Mouse (Mus musculus) forebrain, embryonic 12.5 days (tissue): ENCODE measurements around the gene Prrg2. TPM values are rescaled to one million over a fixed set of nuclear protein-coding genes. Genes with fewer than 3 reads are reported as not detected.
A peak's percentile ranks its signal among the peaks of the same experiment; 100 is the strongest.

Experiments used
- ATAC-seq: fragments of 200-750 bp; cut with Nextera tagmentation; 2 replicates; pipeline ENCODE4 v1.8.0; 2017; ENCODE audit warnings: moderate TSS enrichment; ENCODE audit not compliant: low FRiP score
- H3K27ac ChIP-seq: fragments of 300-500 bp; sonication (generic); 2 replicates; pipeline ENCODE4 v1.5.1; 2016; ENCODE audit warnings: mild to moderate bottlenecking
- H3K27me3 ChIP-seq: fragments of 300-500 bp; sonication (generic); 2 replicates; pipeline ENCODE4 v1.6.1; 2016; ENCODE audit warnings: mild to moderate bottlenecking
- H3K36me3 ChIP-seq: fragments of 300-500 bp; sonication (generic); replicated peaks from 2 replicates; pipeline ENCODE4 v1.6.1; 2016; ENCODE audit warnings: mild to moderate bottlenecking
- H3K4me1 ChIP-seq: fragments of 300-500 bp; sonication (generic); 2 replicates; pipeline ENCODE4 v1.6.1; 2016
- H3K4me2 ChIP-seq: fragments of 300-500 bp; sonication (generic); 2 replicates; pipeline ENCODE4 v1.6.1; 2016; ENCODE audit warnings: mild to moderate bottlenecking, moderate library complexity
- H3K4me3 ChIP-seq: fragments of 300-500 bp; sonication (generic); replicated peaks from 2 replicates; pipeline ENCODE4 v1.5.1; 2016; ENCODE audit warnings: mild to moderate bottlenecking
- H3K9ac ChIP-seq: fragments of 300-500 bp; sonication (generic); 2 replicates; pipeline ENCODE4 v1.6.1; 2016; ENCODE audit warnings: mild to moderate bottlenecking
- H3K9me3 ChIP-seq: fragments of 300-500 bp; sonication (generic); 2 replicates; pipeline ENCODE4 v1.6.1; 2016
- WGBS: fragments of 180-500 bp; shearing (Covaris S2); methylation state at CpG from one replicate; pipeline ENCODE4 v1.1.7; 2016; 5-methylcytosine and 5-hydroxymethylcytosine counted together
- polyA plus RNA-seq: library from polyadenylated mRNA; unstranded; fragments of >200 nt; fragmentation: Nextera tagmentation; extraction: Ambion mirVana; gene quantifications from 2 replicates; pipeline ENCODE4 v1.2.1, GENCODE M21; 2016

The Prrg2 gene
- polyA plus RNA-seq, 1 experiment from 2014 or later: 17.1 TPM

DNA sequence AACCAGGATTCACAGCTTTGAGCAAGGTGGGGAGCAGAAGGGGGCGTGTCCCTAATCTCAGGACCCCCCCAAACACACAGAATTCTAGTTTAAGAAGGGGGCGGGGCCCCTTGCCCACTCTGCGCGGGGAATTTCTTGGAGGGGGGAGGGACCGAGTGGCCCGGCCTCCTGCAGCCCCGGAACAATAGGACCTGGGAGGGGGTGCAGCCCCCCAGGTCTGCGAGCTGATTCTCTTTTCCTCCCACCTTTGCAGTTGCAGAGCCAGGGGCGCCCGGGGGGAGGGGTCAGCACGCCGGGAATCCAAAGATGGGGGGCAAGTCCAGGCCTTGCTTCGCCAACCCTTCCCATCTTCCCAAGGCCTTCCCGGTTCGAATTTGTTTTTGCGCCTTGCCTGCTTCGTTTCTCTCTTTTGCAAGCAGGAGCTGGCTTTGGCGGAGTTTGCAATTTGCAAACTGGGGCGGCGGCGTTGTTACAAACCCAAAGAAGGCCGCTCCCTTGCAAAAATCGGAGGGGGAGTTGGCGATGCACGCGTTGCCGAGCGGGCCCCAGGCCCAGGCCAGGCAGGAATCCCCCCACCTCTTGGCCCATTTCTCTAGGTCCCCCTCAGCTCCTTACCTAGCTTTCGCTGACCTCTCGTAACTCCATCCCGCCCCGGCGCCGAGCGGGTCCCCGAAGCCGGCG, 10.2 kb downstream of the Prrg2 start:
- H3K9ac ChIP-seq: peak overlapping the region; percentile 94
- peaks cover 30% of the 10 kb centered on the region for H3K4me1 ChIP-seq
- under 1% methylated on average over 38 of the region's 38 CpGs for WGBS
- no peak for ATAC-seq
- H3K27me3 ChIP-seq: no peaks in the 10 kb centered on the region
- H3K4me3 ChIP-seq: peak overlapping the region; percentile 90
- no peaks in the 10 kb centered on the region for H3K9me3 ChIP-seq
- H3K36me3 ChIP-seq: peaks cover 33% of the 10 kb centered on the region
- peak overlapping the region; percentile 85 for H3K4me2 ChIP-seq
- peak overlapping the region; percentile 100 for H3K27ac ChIP-seq

DNA sequence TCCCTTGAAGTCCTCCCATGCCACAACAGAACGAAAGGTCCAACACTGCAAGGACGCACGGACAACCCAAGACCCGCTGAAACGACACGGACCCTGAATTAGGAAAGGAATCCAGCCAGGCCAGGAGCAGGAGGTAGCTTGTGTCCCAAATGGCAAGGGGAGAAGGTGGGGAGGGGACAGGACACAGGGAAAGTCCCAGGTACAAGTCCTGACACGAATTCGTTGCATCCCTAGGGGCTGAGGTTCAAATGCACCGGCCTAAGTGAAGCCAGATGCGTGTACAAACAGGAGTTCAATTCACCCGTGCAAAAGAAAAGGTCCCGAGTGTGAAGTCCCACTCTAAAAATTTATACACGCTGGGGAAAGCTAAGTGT, 10.9 kb downstream of the Prrg2 start:
- peak overlapping the region; percentile 90 for H3K4me3 ChIP-seq
- H3K4me1 ChIP-seq: peaks cover 32% of the 10 kb centered on the region
- no peak for ATAC-seq
- peak overlapping the region; percentile 100 for H3K27ac ChIP-seq
- H3K4me2 ChIP-seq: peak overlapping the region; percentile 85
- H3K9me3 ChIP-seq: no peaks in the 10 kb centered on the region
- no peaks in the 10 kb centered on the region for H3K27me3 ChIP-seq
- WGBS: 1% methylated on average over 13 of the region's 13 CpGs
- peaks cover 40% of the 10 kb centered on the region for H3K36me3 ChIP-seq
- H3K9ac ChIP-seq: peak overlapping the region; percentile 94

DNA sequence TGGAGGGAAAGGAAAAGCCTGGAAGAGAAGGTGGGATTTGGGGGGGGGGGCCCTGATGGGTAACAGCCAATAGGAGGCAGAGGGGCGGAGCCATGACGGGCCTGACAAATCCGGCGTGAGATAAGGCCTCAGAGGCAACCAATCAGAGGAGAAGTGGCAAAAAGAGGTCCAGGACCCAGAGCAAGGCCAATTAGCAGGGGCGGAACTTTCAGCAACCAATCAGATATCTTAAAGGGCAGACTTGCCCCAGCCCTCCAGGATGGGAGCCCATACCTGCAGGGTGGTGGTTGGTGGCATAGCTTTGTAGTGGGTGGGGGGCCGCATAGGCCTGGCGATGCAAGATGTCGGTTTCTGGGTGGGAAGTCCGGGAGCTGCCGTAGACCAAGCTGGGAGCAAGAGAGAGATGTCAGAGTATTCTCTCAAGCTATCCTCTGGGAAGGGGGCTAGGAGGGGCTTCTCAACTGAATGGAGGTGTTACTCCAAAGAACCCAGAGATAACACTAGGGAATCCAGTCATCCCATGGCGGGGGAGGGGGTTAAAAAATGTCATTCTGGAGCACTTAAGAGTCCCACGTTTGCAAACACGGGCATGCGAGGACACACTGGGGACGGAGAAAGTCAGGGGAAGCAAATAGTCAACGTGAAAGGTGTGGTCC, 11.4 kb downstream of the Prrg2 start:
- Histone ChIP-seq H3K4me3 (peak overlapping the region; percentile 90), H3K4me2 (peak overlapping the region; percentile 85), H3K27me3 (no peaks in the 10 kb centered on the region), H3K4me1 (peaks cover 32% of the 10 kb centered on the region), H3K36me3 (peaks cover 46% of the 10 kb centered on the region), H3K27ac (peak overlapping the region; percentile 100), H3K9me3 (no peaks in the 10 kb centered on the region), H3K9ac (peak overlapping the region; percentile 94)
- peak; percentile 59 for ATAC-seq
- 2% methylated on average over 16 of the region's 16 CpGs for WGBS

DNA sequence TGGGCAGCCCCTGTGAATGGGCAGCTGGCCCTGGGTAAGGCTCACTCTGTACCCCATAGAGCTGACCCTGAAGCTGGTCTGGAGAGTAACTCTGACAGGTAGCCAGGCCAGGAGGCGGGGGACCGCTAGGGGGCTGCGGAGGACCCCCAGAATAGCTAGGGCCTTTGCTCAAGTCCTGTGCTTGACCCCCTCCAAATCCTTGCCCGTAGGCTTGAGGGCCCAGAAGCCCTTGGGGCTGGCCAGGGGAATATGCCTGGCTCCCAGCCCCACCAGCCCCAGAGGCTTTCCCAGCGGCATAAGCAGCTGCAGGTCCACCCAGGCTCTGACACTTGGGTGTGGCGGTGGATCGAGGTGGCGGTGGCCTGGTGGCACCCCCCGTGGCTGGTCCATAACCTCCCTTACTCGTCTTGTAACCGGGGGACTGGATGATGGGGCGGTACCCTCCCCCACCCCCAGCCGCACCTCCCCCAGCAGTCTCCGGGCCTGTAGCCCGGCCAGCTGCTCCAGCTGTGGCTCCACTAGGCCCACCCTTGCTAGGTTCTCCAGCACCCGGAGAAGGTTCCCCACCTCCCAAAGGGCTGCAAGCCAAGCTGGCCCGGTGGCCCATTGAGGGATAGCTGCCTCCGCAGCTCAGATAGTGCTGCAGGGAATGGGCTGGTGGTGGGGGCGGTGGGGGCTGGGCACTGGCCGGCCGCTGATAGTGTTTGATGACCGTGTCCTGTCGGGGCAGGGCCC, 13.4 kb downstream of the Prrg2 start:
- H3K4me1 ChIP-seq: peaks cover 27% of the 10 kb centered on the region
- H3K27ac ChIP-seq: no peak overlapping the region
- 96% methylated on average over 23 of the region's 23 CpGs for whole genome bisulfite sequencing
- no peaks in the 10 kb centered on the region for H3K27me3 ChIP-seq
- ATAC-seq: no peak
- peaks cover 65% of the 10 kb centered on the region for H3K36me3 ChIP-seq
- no peak overlapping the region for H3K4me2 ChIP-seq
- H3K4me3 ChIP-seq: no peak overlapping the region
- H3K9ac ChIP-seq: no peak overlapping the region
- no peaks in the 10 kb centered on the region for H3K9me3 ChIP-seq

DNA sequence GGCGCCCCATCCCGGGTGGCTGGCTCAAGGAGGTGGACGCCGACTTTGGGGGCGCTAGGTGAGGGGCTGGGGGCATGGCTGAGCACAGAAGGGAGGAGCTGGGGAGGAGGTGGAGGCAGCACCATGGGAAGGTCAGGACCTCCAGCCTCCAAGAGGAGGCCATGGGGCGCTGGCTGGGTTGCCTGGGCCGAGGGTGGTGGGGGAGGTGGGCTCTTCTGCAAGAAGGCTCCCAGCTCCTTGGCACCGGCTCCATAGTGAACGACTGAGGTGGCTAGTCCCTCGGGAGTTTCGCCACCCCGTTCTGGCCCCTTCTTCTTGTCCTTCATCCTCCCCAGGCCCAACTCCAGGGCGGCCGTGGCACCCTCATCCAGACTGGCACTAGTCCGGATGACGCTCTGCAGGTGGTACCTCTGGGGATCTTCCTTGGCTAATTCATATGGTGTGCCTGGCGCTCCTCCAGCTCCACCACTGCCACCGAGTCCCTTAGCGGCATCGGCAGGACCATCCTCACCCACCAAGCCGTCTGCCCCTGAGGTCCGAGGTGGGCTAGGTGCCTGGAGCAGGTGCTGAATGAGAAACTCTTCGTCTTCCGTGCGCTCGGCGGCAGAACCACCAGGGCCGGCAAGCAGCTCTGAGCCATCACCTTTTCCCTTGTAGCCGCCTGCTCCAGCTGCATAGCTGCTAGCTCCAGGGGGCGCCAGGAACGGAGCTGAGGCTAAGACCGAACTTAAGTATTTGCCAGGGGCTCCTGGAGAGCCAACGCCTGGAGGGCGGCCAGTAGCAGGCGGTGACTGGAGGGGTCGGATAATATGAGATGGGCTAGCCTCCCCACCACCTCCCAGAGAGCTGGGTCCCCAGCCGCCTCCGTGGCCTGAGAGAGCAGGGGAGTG, 14.2 kb downstream of the Prrg2 start:
- H3K4me2 ChIP-seq: no peak overlapping the region
- no peak overlapping the region for H3K4me3 ChIP-seq
- no peaks in the 10 kb centered on the region for H3K9me3 ChIP-seq
- no peak overlapping the region for H3K9ac ChIP-seq
- 93% methylated on average over 38 of the region's 38 CpGs for whole genome bisulfite sequencing
- no peak overlapping the region for H3K27ac ChIP-seq
- H3K4me1 ChIP-seq: peaks cover 22% of the 10 kb centered on the region
- H3K27me3 ChIP-seq: no peaks in the 10 kb centered on the region
- peaks cover 74% of the 10 kb centered on the region for H3K36me3 ChIP-seq
- no peak for ATAC-seq

DNA sequence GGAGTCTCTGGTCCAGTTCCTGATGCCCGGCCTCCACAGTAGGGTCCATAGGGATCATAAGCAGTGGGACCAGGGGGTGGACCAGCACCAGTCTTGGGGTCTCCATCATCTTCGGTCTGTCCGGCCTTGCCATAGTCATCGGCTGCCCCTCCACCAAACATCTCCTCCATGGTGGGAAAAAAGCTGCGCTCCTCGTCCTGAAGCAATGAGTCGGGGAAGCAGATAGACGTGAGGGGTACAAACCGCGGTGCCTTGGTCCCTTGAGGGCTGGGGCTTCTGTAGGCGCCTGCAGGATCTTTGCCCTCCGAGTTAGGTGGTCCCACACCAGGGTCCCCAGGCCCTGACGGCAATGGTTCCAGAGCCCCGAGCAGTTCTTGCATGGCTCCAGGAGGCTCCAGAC, 15.0 kb downstream of the Prrg2 start:
- Histone ChIP-seq H3K4me2 (no peak overlapping the region), H3K27ac (no peak overlapping the region), H3K9me3 (no peaks in the 10 kb centered on the region), H3K27me3 (no peaks in the 10 kb centered on the region), H3K4me1 (peaks cover 22% of the 10 kb centered on the region), H3K9ac (no peak overlapping the region), H3K4me3 (no peak overlapping the region), H3K36me3 (peaks cover 81% of the 10 kb centered on the region)
- WGBS: 98% methylated on average over 14 of the region's 14 CpGs
- no peak for ATAC-seq

DNA sequence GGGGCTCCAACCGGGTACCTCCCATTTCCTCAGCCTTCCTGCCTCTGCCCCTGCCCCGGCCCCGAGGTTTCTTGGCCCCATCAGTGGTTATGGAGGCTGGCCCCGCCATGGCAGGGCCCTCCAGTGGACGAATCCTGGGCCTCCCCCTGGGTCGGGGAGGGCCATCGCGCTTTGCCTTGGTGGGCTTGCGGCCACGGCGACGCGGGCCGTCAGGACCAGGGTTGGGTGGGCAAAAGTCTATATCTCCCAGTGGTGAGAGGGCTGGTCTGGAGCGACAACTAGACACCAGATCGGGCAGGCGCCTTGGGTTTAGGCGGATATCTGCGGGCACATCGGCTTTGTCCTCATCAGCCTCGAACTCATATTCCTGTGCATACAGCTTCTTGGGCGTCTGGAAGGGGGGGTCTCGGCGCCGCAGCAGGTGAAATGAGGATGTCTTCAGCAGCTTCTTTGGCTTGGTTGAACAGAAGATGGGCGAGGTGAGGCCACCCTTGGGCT, 15.6 kb downstream of the Prrg2 start:
- Histone ChIP-seq H3K9me3 (no peaks in the 10 kb centered on the region), H3K27me3 (no peaks in the 10 kb centered on the region), H3K36me3 (peaks cover 87% of the 10 kb centered on the region), H3K9ac (no peak overlapping the region), H3K4me1 (peaks cover 21% of the 10 kb centered on the region), H3K4me3 (no peak overlapping the region), H3K27ac (no peak overlapping the region), H3K4me2 (no peak overlapping the region)
- ATAC-seq: no peak
- WGBS: 97% methylated on average over 26 of the region's 26 CpGs

DNA sequence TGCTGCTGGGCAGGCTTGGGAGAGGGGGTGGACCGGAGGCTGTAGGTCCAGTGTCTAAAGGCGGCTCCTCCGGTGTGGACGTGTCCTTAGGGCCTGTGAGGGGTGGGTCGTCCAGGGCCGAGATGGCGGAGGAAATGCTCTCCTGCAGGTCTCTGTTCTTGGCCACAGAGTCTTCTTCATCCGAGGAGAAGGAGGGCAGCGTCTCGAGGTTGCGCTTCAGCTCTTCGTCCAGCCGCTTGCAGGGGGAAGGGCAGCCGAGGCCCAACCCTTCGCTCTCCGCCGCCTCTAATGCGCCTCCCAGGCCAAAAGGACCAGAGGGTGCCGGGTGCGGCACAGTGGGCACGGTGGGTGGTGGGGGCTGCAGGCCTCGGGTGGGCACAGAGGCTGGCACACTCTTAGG, 16.7 kb downstream of the Prrg2 start:
- peaks cover 99% of the 10 kb centered on the region for H3K36me3 ChIP-seq
- peaks cover 9% of the 10 kb centered on the region for H3K4me1 ChIP-seq
- no peaks in the 10 kb centered on the region for H3K27me3 ChIP-seq
- WGBS: 94% methylated on average over 22 of the region's 22 CpGs
- no peak overlapping the region for H3K4me2 ChIP-seq
- H3K27ac ChIP-seq: no peak overlapping the region
- no peak overlapping the region for H3K4me3 ChIP-seq
- ATAC-seq: no peak
- H3K9me3 ChIP-seq: no peaks in the 10 kb centered on the region
- no peak overlapping the region for H3K9ac ChIP-seq

DNA sequence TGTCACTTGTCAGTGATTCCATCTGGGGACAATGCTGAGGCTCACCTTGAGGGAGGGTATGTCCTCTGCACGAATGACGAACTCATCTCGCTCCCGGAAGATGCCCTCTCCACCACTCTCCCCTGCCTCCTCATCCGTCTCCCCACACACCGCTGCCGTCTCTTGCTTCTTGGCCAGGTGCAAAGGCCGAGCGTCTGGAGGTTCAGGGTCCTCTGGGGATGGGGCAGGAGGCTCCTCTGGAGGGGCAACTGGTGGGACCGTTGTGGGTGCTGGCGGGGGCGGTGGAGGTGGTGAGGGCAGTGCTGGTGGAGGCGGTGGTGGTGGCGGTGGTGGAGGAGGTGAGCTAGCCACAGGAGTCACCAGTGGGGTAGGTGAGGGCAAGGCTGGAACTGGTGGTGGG, 19.2 kb downstream of the Prrg2 start:
- H3K4me2 ChIP-seq: no peak overlapping the region
- H3K9me3 ChIP-seq: no peaks in the 10 kb centered on the region
- H3K27ac ChIP-seq: no peak overlapping the region
- H3K9ac ChIP-seq: no peak overlapping the region
- WGBS: 96% methylated on average over 14 of the region's 14 CpGs
- ATAC-seq: no peak
- 0 out of 2 replicates have a peak, but pooled peaks cover 2% of the 10 kb centered on the region for H3K4me1 ChIP-seq
- H3K36me3 ChIP-seq: peaks cover 99% of the 10 kb centered on the region
- no peak overlapping the region for H3K4me3 ChIP-seq
- H3K27me3 ChIP-seq: no peaks in the 10 kb centered on the region

DNA sequence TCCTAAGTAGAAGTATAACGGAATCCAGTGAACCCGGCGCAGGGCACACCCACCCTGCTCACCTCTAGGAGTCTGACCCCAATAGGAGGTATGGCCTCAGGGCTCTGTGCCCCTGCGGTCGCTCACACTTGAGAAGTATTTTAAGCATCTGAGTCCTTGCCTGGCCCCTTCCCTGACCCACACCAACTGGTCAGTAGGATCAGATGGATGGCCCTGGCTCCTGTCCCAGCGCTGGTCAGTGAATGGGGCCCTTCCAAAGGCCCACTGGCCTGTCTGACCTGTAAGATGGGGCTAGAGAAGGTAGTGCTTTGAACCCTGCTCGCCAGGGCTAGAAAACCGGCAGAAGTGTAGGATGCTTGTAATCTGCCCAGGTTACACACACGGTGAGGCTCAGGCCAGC, 21.6 kb downstream of the Prrg2 start:
- no peaks in the 10 kb centered on the region for H3K4me1 ChIP-seq
- H3K9ac ChIP-seq: no peak overlapping the region
- no peaks in the 10 kb centered on the region for H3K27me3 ChIP-seq
- 93% methylated on average over 9 of the region's 9 CpGs for WGBS
- no peak overlapping the region for H3K4me3 ChIP-seq
- H3K9me3 ChIP-seq: no peaks in the 10 kb centered on the region
- H3K36me3 ChIP-seq: peaks cover 99% of the 10 kb centered on the region
- H3K27ac ChIP-seq: 0 out of 2 replicates have a peak overlapping the region, but pooled peaks have one; percentile 5
- H3K4me2 ChIP-seq: no peak overlapping the region
- no peak for ATAC-seq

DNA sequence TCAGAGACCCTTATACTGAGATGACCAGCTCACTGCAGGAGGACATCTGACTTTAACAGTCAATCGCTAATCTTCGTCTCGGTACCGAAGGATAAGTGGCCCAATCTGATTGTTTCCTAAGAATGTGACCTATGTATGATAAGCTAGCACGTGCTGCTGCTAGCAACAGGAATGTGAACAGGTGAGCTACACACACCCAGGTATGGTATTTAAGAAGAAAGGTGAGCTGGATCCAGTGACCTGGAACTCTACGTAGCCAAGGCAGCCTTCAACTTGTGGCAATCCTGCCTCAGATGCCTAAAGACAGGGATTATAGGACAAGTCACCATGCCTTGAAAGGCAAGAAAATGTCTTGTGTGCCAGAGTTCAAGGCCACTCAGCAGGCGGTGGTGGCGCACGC, 24.1 kb downstream of the Prrg2 start:
- Histone ChIP-seq H3K4me3 (no peak overlapping the region), H3K4me2 (no peak overlapping the region), H3K27me3 (no peaks in the 10 kb centered on the region), H3K9me3 (no peaks in the 10 kb centered on the region), H3K4me1 (no peaks in the 10 kb centered on the region), H3K9ac (no peak overlapping the region), H3K27ac (no peak overlapping the region), H3K36me3 (peaks cover 99% of the 10 kb centered on the region)
- no peak for ATAC-seq
- WGBS: 92% methylated on average over 9 of the region's 9 CpGs
